Mouse (Mus musculus): ENCODE results near the gene Galnt18.

GRCm38 (mm10) chr7:111724730-111725129, 55.0 kb downstream of the Galnt18 start:
- TF ChIP-seq EP300 (IDR thresholded peaks at IDR 0.05; ENCODE audit: low read depth) (no peak), CTCF (IDR thresholded peaks at IDR 0.05; ENCODE audit: low read depth) (no peak)

All from liver, embryonic 14.5 days (tissue).